Mouse (Mus musculus) lung, adult 2 months (tissue): ENCODE data around the gene Hcfc2.

Experiments used
- CTCF ChIP-seq: fragments of 200-500 bp; IDR thresholded peaks from 2 replicates; pipeline ENCODE4 v1.5.1; 2011; ENCODE audit warnings: mild to moderate bottlenecking, low read length, control low read depth; ENCODE audit not compliant: insufficient read depth
- POLR2A ChIP-seq: fragments of 200-500 bp; IDR thresholded peaks from 2 replicates; pipeline ENCODE4 v1.6.1; 2011; ENCODE audit warnings: low read depth, mild to moderate bottlenecking, control low read depth, low read length, borderline replicate concordance; ENCODE audit errors: extremely low read depth

GRCm38 (mm10) chr10:82746988-82747850, 51.3 kb downstream of the Hcfc2 start:
- TF ChIP-seq POLR2A: no peak
- TF ChIP-seq CTCF: no peak
